Mouse (Mus musculus): ENCODE data around the gene Pxmp4. TPM values are rescaled to one million over a fixed set of nuclear protein-coding genes. Genes with fewer than 3 reads are reported as not detected.

The Pxmp4 gene
- polyA plus RNA-seq (2014; fragmentation: Nextera tagmentation; extraction: Ambion mirVana), result 14.8 and 15.2 TPM in 2 replicates

DNA sequence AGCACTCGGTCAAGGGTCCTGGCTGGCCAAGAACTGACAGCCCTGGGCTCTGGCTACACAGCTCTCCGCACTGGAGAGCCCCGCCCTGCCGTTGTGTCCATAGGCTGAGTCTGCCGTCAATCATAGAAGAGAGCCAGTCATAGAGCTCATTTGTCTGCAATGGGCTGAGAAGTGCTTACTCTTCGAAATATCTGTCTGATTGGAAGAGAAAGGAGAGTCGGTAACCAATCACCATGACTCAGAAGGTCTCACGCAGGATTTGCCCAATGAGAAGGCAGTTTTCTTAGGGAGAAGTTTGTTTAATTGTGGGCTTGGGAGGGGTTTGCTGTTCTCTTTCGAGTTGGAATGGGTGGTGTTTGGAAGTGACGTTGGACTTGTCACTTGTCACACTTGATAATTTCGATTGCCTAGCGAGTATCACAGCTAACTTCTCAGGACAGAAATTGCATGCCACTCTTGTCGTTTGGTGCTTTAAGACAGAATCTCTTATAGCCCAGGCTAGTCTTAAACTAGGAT lies at the start of gene Pxmp4:
TSS of gene Pxmp4 (minus strand) at position 71 of the 516 bp plus-strand sequence.
- Histone ChIP-seq H3K9me3 (replicated peaks; ENCODE audit: control insufficient read depth, low read length) (no peaks in the 10 kb centered on the region), H3K4me3 (ENCODE audit: low read depth, low read length) (peak within 1 kb of the TSS; percentile 50), H3K4me2 (ENCODE audit: low read length) (peak within 1 kb of the TSS; percentile 53), H3K9ac (ENCODE audit: low read length) (peak within 1 kb of the TSS; percentile 60), H3K36me3 (ENCODE audit: control insufficient read depth, insufficient read depth, low read length) (no peaks in the 10 kb centered on the region), H3K27me3 (replicated peaks; ENCODE audit: control insufficient read depth, insufficient read depth, low read length) (no peaks in the 10 kb centered on the region), H3K27ac (ENCODE audit: low read depth, low read length) (no peak within 1 kb of the TSS), H3K4me1 (ENCODE audit: control insufficient read depth, insufficient read depth, low read length) (peaks cover 5% of the 10 kb centered on the region)
- ATAC-seq, result peak; percentile 100
- under 1% methylated on average over 13 of the region's 13 CpGs for WGBS
- peak; percentile 98 for DNase-seq (ENCODE audit: low spot score)

GRCm38 (mm10) chr2:154651363-154651762 lies 47.9 kb upstream of the Pxmp4 start, which contains the start of gene Chmp4b:
Chmp4b (plus strand) TSS chr2:154651705.
- no peaks in the 10 kb centered on the region for H3K27me3 ChIP-seq (replicated peaks; ENCODE audit: control insufficient read depth, insufficient read depth, low read length)
- DNase-seq (ENCODE audit: low spot score) (no peak), ATAC-seq (no peak)
- no peaks in the 10 kb centered on the region for H3K9me3 ChIP-seq (replicated peaks; ENCODE audit: control insufficient read depth, low read length)
- no peak within 1 kb of the TSS for H3K27ac ChIP-seq (ENCODE audit: low read depth, low read length)
- H3K36me3 ChIP-seq (ENCODE audit: control insufficient read depth, insufficient read depth, low read length), result 0 out of 2 replicates have a peak, but pooled peaks cover 4% of the 10 kb centered on the region
- H3K4me2 ChIP-seq (ENCODE audit: low read length), result no peak within 1 kb of the TSS
- WGBS, result 64% methylated on average over 8 of the region's 8 CpGs
- no peak within 1 kb of the TSS for H3K4me3 ChIP-seq (ENCODE audit: low read depth, low read length)
- 0 out of 2 replicates have a peak, but pooled peaks cover 3% of the 10 kb centered on the region for H3K4me1 ChIP-seq (ENCODE audit: control insufficient read depth, insufficient read depth, low read length)
- H3K9ac ChIP-seq (ENCODE audit: low read length), result no peak within 1 kb of the TSS

DNA sequence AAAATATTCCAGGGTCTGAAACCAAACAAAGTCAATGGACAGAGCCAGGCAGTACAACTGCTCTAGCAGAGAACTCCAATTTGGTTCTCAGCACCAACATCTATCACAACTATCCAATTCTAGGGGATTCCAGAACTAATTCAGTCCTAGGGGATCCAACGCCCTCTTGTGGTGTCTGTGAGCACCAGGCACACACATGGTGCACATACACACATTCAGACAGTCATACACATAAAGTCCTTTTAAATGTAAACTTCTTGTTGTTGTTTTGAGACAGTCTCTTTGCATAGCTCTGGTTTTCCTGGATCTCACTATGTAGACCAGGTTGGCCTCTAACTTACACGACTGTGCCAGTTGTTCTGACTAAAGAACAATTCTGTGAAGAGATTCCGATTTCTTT lies 46.9 kb upstream of the Pxmp4 start:
- H3K9ac ChIP-seq (ENCODE audit: low read length), result no peak overlapping the region
- H3K9me3 ChIP-seq (replicated peaks; ENCODE audit: control insufficient read depth, low read length), result no peaks in the 10 kb centered on the region
- H3K36me3 ChIP-seq (ENCODE audit: control insufficient read depth, insufficient read depth, low read length), result peaks cover 11% of the 10 kb centered on the region; the same call in 1 of the 2 replicates
- 93% methylated on average over 3 of the region's 3 CpGs for WGBS
- H3K27me3 ChIP-seq (replicated peaks; ENCODE audit: control insufficient read depth, insufficient read depth, low read length), result no peaks in the 10 kb centered on the region
- H3K4me2 ChIP-seq (ENCODE audit: low read length), result no peak overlapping the region
- no peak overlapping the region for H3K4me3 ChIP-seq (ENCODE audit: low read depth, low read length)
- H3K4me1 ChIP-seq (ENCODE audit: control insufficient read depth, insufficient read depth, low read length), result no peaks in the 10 kb centered on the region
- DNase-seq (ENCODE audit: low spot score) (no peak), ATAC-seq (no peak)
- H3K27ac ChIP-seq (ENCODE audit: low read depth, low read length), result no peak overlapping the region

GRCm38 (mm10) chr2:154648086-154648485 lies 44.6 kb upstream of the Pxmp4 start:
- H3K9me3 ChIP-seq (replicated peaks; ENCODE audit: control insufficient read depth, low read length), result no peaks in the 10 kb centered on the region
- peaks cover 31% of the 10 kb centered on the region for H3K36me3 ChIP-seq (ENCODE audit: control insufficient read depth, insufficient read depth, low read length)
- WGBS, result 21% methylated on average over 3 of the region's 3 CpGs
- H3K9ac ChIP-seq (ENCODE audit: low read length), result no peak overlapping the region
- H3K4me3 ChIP-seq (ENCODE audit: low read depth, low read length), result no peak overlapping the region
- no peaks in the 10 kb centered on the region for H3K27me3 ChIP-seq (replicated peaks; ENCODE audit: control insufficient read depth, insufficient read depth, low read length)
- peak; percentile 50 for DNase-seq (ENCODE audit: low spot score)
- H3K4me1 ChIP-seq (ENCODE audit: control insufficient read depth, insufficient read depth, low read length), result no peaks in the 10 kb centered on the region
- ATAC-seq, result no peak
- no peak overlapping the region for H3K27ac ChIP-seq (ENCODE audit: low read depth, low read length)
- H3K4me2 ChIP-seq (ENCODE audit: low read length), result no peak overlapping the region

DNA sequence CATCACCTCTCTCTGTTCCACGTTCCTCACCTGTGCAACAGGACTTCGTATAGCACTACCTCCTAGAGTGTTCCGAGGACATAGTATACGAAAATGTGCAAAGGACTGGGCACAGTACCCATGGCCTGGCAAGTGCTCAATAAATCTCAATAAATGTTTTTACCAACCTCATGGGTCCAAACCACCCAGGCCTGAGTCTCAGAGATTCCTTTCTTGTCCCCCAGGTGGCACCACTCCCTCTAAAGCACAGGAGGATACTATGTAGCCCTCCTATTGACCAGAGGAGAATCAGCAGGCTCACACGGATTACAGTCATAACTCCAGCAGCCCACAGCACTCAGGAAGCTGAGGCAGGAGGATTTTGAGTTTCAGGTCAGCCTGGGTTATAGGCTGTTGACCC lies 43.1 kb upstream of the Pxmp4 start:
- 80% methylated on average over 5 of the region's 5 CpGs for WGBS
- H3K9ac ChIP-seq (ENCODE audit: low read length), result no peak overlapping the region
- H3K4me1 ChIP-seq (ENCODE audit: control insufficient read depth, insufficient read depth, low read length), result no peaks in the 10 kb centered on the region
- H3K27me3 ChIP-seq (replicated peaks; ENCODE audit: control insufficient read depth, insufficient read depth, low read length), result no peaks in the 10 kb centered on the region
- H3K36me3 ChIP-seq (ENCODE audit: control insufficient read depth, insufficient read depth, low read length), result peaks cover 44% of the 10 kb centered on the region
- no peak overlapping the region for H3K4me3 ChIP-seq (ENCODE audit: low read depth, low read length)
- no peaks in the 10 kb centered on the region for H3K9me3 ChIP-seq (replicated peaks; ENCODE audit: control insufficient read depth, low read length)
- H3K4me2 ChIP-seq (ENCODE audit: low read length), result no peak overlapping the region
- DNase-seq (ENCODE audit: low spot score) (peak; percentile 28), ATAC-seq (no peak)
- H3K27ac ChIP-seq (ENCODE audit: low read depth, low read length), result no peak overlapping the region

GRCm38 (mm10) chr2:154642712-154643385 lies 39.3 kb upstream of the Pxmp4 start:
- no peak overlapping the region for H3K4me3 ChIP-seq (ENCODE audit: low read depth, low read length)
- no peaks in the 10 kb centered on the region for H3K9me3 ChIP-seq (replicated peaks; ENCODE audit: control insufficient read depth, low read length)
- no peaks in the 10 kb centered on the region for H3K4me1 ChIP-seq (ENCODE audit: control insufficient read depth, insufficient read depth, low read length)
- H3K4me2 ChIP-seq (ENCODE audit: low read length), result no peak overlapping the region
- DNase-seq (ENCODE audit: low spot score), result no peak
- ATAC-seq, result no peak
- H3K9ac ChIP-seq (ENCODE audit: low read length), result no peak overlapping the region
- H3K27ac ChIP-seq (ENCODE audit: low read depth, low read length), result no peak overlapping the region
- WGBS, result 93% methylated on average over 6 of the region's 6 CpGs
- H3K27me3 ChIP-seq (replicated peaks; ENCODE audit: control insufficient read depth, insufficient read depth, low read length), result no peaks in the 10 kb centered on the region
- H3K36me3 ChIP-seq (ENCODE audit: control insufficient read depth, insufficient read depth, low read length), result peaks cover 77% of the 10 kb centered on the region

DNA sequence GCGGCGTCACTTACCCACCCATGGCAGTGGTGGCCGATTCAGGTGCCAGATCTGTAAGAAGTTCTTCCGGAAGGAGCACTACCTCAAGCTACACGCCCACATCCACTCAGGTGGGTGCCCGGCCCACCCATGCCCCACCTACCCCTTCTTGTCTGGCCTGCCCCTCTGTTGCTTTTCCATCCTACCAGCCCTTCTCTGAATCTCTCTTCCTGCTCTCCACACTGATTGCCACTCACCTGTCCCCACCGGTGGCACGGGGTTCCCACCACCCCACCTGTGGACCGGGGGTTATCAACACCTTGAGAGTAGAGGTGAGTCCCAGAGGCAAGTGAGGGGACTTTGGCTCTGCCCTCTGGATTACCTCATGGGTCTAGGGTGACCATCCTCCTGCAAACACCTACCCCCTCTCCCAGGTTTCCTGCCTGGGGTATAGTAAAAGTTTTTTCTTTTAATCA lies 38.5 kb upstream of the Pxmp4 start:
- Histone ChIP-seq H3K9ac (ENCODE audit: low read length) (no peak overlapping the region), H3K4me1 (ENCODE audit: control insufficient read depth, insufficient read depth, low read length) (no peaks in the 10 kb centered on the region), H3K4me3 (ENCODE audit: low read depth, low read length) (no peak overlapping the region), H3K4me2 (ENCODE audit: low read length) (no peak overlapping the region), H3K9me3 (replicated peaks; ENCODE audit: control insufficient read depth, low read length) (no peaks in the 10 kb centered on the region), H3K27me3 (replicated peaks; ENCODE audit: control insufficient read depth, insufficient read depth, low read length) (no peaks in the 10 kb centered on the region), H3K36me3 (ENCODE audit: control insufficient read depth, insufficient read depth, low read length) (peaks cover 85% of the 10 kb centered on the region), H3K27ac (ENCODE audit: low read depth, low read length) (no peak overlapping the region)
- ATAC-seq (no peak), DNase-seq (ENCODE audit: low spot score) (no peak)
- over 99% methylated on average over 9 of the region's 9 CpGs for whole genome bisulfite sequencing

- Histone ChIP-seq H3K9me3 (replicated peaks; ENCODE audit: control insufficient read depth, low read length) (no peaks in the 10 kb centered on the region), H3K4me3 (ENCODE audit: low read depth, low read length) (no peak overlapping the region), H3K27ac (ENCODE audit: low read depth, low read length) (no peak overlapping the region), H3K36me3 (ENCODE audit: control insufficient read depth, insufficient read depth, low read length) (peaks cover 82% of the 10 kb centered on the region), H3K4me1 (ENCODE audit: control insufficient read depth, insufficient read depth, low read length) (no peaks in the 10 kb centered on the region), H3K27me3 (replicated peaks; ENCODE audit: control insufficient read depth, insufficient read depth, low read length) (no peaks in the 10 kb centered on the region), H3K4me2 (ENCODE audit: low read length) (no peak overlapping the region), H3K9ac (ENCODE audit: low read length) (no peak overlapping the region)
- ATAC-seq (no peak), DNase-seq (ENCODE audit: low spot score) (no peak)
- 85% methylated on average over 8 of the region's 8 CpGs for WGBS
Measured at GRCm38 (mm10) chr2:154641176-154641575, 37.7 kb upstream of the Pxmp4 start.

DNA sequence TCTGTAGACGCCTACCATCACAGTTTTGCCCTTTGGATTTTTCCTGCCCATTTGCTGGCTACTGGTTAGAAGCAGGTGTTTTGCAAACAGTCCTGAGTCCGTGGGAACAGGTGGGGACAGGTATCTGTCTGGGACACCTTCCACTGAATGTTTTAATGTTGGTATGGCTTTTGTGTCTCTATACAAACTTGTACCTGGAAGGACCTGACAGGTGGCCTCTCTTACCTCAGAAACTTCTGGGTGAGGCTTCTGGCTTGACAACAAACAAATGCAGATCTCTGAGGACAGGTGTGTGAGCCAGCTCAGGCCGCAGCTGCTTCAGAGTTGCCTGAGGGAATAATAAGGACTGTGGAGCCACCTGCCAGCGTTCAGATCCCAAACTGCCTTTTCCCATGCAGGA lies 35.6 kb upstream of the Pxmp4 start:
- 90% methylated on average over 4 of the region's 4 CpGs for WGBS
- DNase-seq (ENCODE audit: low spot score), result no peak
- Histone ChIP-seq H3K4me3 (ENCODE audit: low read depth, low read length) (no peak overlapping the region), H3K9me3 (replicated peaks; ENCODE audit: control insufficient read depth, low read length) (no peaks in the 10 kb centered on the region), H3K36me3 (ENCODE audit: control insufficient read depth, insufficient read depth, low read length) (peaks cover 78% of the 10 kb centered on the region), H3K9ac (ENCODE audit: low read length) (no peak overlapping the region), H3K27ac (ENCODE audit: low read depth, low read length) (no peak overlapping the region), H3K4me1 (ENCODE audit: control insufficient read depth, insufficient read depth, low read length) (no peaks in the 10 kb centered on the region), H3K4me2 (ENCODE audit: low read length) (no peak overlapping the region), H3K27me3 (replicated peaks; ENCODE audit: control insufficient read depth, insufficient read depth, low read length) (no peaks in the 10 kb centered on the region)
- ATAC-seq, result no peak
